Mouse (Mus musculus) E14TG2a.4 (cell line): ENCODE data around the gene Knstrn.

Source experiments
- H3K27me3 ChIP-seq: 2 replicates; pipeline ENCODE4 v1.6.1; 2014; ENCODE audit warnings: low read length, control low read depth; ENCODE audit not compliant: insufficient read depth
- H3K36me3 ChIP-seq: 2 replicates; pipeline ENCODE4 v1.6.1; 2014; ENCODE audit warnings: low read length, control low read depth; ENCODE audit not compliant: insufficient read depth
- H3K4me1 ChIP-seq: replicated peaks from 2 replicates; pipeline ENCODE4 v1.6.1; 2014; ENCODE audit warnings: low read depth, low read length, control low read depth
- H3K4me3 ChIP-seq: replicated peaks from 2 replicates; pipeline ENCODE4 v1.5.1; 2014; ENCODE audit warnings: mild to moderate bottlenecking, low read length
- H3K9me3 ChIP-seq: 2 replicates; pipeline ENCODE4 v1.6.1; 2014; ENCODE audit warnings: low read length, control low read depth
- CTCF ChIP-seq: conservative IDR thresholded peaks from 2 replicates; pipeline ENCODE4 v1.5.1; 2014; ENCODE audit warnings: low read length
- NANOG ChIP-seq: IDR thresholded peaks from 2 replicates; pipeline ENCODE4 v1.6.1; 2014; ENCODE audit warnings: borderline replicate concordance, low read length, mixed read lengths
- POU5F1 ChIP-seq: IDR thresholded peaks from 2 replicates; pipeline ENCODE4 v1.6.1; 2014; ENCODE audit warnings: low read length, borderline replicate concordance

Gene Knstrn

DNA sequence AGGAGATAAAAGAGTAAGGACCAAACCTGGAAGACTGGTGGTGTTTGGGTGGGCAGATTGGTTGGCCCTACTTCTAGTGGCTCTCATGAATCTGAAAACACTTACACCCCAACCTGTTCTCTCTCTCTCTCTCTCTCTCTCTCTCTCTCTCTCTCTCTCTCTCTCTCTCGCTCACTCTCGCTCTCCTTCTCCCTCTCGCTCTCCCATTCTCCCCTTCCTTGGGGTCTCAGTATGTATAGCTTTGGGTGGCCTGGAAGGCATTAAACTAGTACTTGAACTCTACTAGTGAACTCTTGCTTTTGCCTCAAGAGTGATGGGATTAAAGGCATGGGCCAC lies 48.5 kb downstream of the Knstrn start:
- Histone ChIP-seq H3K36me3 (peaks cover 12% of the 10 kb centered on the region), H3K4me3 (peak overlapping the region; percentile 85)
- TF ChIP-seq CTCF = no peak
- no peak for TF ChIP-seq POU5F1
- TF ChIP-seq NANOG = no peak

DNA sequence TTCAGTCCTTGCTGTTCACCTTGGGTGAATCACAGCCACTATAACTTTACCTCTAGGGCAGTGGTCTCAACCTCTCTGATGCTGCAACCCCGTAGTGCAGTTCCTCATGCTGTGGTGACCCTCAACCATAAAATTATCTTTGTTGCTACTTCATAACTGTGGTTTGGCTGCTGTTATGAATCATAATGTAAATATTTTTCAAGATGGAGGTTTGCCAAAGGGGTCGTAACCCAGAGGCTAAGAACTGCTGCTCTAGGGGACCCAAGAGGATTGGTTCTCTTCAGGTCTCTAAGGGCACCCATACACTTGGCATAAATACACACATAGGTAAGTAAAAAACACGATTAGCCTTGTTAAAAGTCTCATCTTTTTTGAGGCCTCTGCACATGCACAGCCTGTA lies 56.8 kb downstream of the Knstrn start:
- H3K9me3 ChIP-seq = no peaks in the 10 kb centered on the region
- TF ChIP-seq CTCF (no peak), POU5F1 (no peak), NANOG (no peak)
- no peaks in the 10 kb centered on the region for H3K27me3 ChIP-seq
- H3K4me1 ChIP-seq = no peaks in the 10 kb centered on the region
- H3K36me3 ChIP-seq = peaks cover 60% of the 10 kb centered on the region
- H3K4me3 ChIP-seq = no peak overlapping the region

More for the DNA sequence above, 48.5 kb downstream of the Knstrn start:
- Histone ChIP-seq H3K9me3 (no peaks in the 10 kb centered on the region), H3K27me3 (0 out of 2 replicates have a peak, but pooled peaks cover 3% of the 10 kb centered on the region), H3K4me1 (peaks cover 9% of the 10 kb centered on the region)

DNA sequence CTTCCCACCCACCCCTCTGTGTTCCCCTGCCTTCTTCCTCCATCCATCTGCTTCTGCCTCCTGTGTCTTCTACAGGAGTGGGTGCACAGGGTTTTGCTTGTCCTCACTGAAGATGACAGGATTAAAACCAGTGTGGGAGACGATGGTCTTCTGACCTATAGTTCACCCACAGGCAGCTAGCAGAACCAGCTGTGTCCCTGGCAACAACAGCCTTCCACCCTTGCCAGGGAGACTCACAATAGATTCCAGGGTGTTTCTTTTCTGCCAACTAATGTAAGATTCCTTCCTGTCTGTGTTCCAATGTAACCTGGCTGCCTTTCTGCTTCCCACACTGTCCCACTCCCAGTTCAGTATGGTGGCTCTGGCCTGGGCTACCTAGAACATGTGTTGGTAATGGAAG lies 57.2 kb downstream of the Knstrn start:
- H3K9me3 ChIP-seq = no peaks in the 10 kb centered on the region
- no peaks in the 10 kb centered on the region for H3K4me1 ChIP-seq
- peaks cover 64% of the 10 kb centered on the region for H3K36me3 ChIP-seq
- TF ChIP-seq NANOG (no peak), CTCF (no peak), POU5F1 (no peak)
- no peaks in the 10 kb centered on the region for H3K27me3 ChIP-seq
- H3K4me3 ChIP-seq = no peak overlapping the region

DNA sequence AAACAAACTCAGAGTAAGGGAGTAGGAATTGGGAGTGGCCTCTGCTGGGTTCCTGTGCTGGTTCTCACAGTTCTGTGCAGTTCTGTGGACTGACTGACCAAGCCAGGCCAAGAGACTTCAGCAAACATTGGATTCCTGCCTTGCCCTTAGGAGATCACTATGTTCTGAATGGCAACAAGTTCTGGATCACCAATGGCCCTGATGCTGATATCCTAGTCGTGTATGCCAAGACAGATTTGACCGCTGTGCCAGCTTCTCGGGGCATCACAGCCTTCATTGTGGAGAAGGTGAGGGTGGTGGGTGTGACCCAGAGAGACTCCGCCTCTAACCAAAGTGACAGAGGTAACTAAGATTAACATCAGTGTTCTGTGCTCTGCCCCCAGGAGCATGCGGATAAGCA lies 59.2 kb downstream of the Knstrn start:
- H3K4me3 ChIP-seq = no peak overlapping the region
- TF ChIP-seq CTCF (no peak), POU5F1 (no peak), NANOG (no peak)
- H3K27me3 ChIP-seq = no peaks in the 10 kb centered on the region
- peaks cover 80% of the 10 kb centered on the region for H3K36me3 ChIP-seq
- H3K4me1 ChIP-seq = 0 out of 2 replicates have a peak, but pooled peaks cover 7% of the 10 kb centered on the region
- H3K9me3 ChIP-seq = no peaks in the 10 kb centered on the region

- Histone ChIP-seq H3K36me3 (peaks cover 80% of the 10 kb centered on the region), H3K9me3 (no peaks in the 10 kb centered on the region)
Observed at GRCm38 (mm10) chr2:118873890-118874430, 60.2 kb downstream of the Knstrn start.

DNA sequence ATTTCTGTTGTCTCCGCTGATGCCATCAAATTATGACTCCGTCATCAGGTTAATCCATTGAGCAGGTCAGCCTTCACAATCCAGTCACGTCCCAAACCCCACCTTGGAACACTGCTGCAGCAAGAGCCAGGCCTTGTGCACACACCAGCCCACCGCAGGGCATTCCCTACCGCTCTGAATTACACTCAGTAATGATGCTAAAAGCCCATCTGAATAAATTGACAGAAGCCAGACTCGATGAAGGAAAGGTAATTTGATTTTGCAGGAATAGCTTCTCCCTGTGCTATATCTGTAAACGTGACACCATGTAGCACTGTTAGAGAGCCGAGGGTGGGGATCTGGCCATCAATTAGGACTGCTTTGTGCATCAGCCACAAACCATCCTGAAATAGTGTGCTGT lies 61.5 kb downstream of the Knstrn start:
- peaks cover 69% of the 10 kb centered on the region for H3K36me3 ChIP-seq
- peaks cover 8% of the 10 kb centered on the region; the same call in 1 of the 2 replicates for H3K4me1 ChIP-seq
- H3K4me3 ChIP-seq = no peak overlapping the region
- no peaks in the 10 kb centered on the region for H3K9me3 ChIP-seq
- H3K27me3 ChIP-seq = 0 out of 2 replicates have a peak, but pooled peaks cover under 1% of the 10 kb centered on the region
- no peak for TF ChIP-seq NANOG
- TF ChIP-seq POU5F1 = no peak
- TF ChIP-seq CTCF = no peak

More at GRCm38 (mm10) chr2:118873890-118874430, 60.2 kb downstream of the Knstrn start:
- Histone ChIP-seq H3K4me3 (no peak overlapping the region), H3K4me1 (0 out of 2 replicates have a peak, but pooled peaks cover 7% of the 10 kb centered on the region), H3K27me3 (no peaks in the 10 kb centered on the region)
- TF ChIP-seq NANOG (no peak), POU5F1 (no peak), CTCF (no peak)

GRCm38 (mm10) chr2:118876453-118876852 lies 62.6 kb downstream of the Knstrn start:
- no peak for TF ChIP-seq CTCF
- TF ChIP-seq NANOG = no peak

GRCm38 (mm10) chr2:118881019-118881418 lies 67.2 kb downstream of the Knstrn start:
- Histone ChIP-seq H3K36me3 (peaks cover 20% of the 10 kb centered on the region), H3K4me3 (no peak overlapping the region), H3K9me3 (no peaks in the 10 kb centered on the region), H3K27me3 (peaks cover 25% of the 10 kb centered on the region), H3K4me1 (peaks cover 40% of the 10 kb centered on the region)
- TF ChIP-seq POU5F1 = no peak
- TF ChIP-seq NANOG = no peak
- no peak for TF ChIP-seq CTCF

More at GRCm38 (mm10) chr2:118876453-118876852, 62.6 kb downstream of the Knstrn start:
- Histone ChIP-seq H3K9me3 (no peaks in the 10 kb centered on the region), H3K36me3 (peaks cover 62% of the 10 kb centered on the region), H3K4me3 (no peak overlapping the region), H3K4me1 (peaks cover 19% of the 10 kb centered on the region), H3K27me3 (0 out of 2 replicates have a peak, but pooled peaks cover 4% of the 10 kb centered on the region)

DNA sequence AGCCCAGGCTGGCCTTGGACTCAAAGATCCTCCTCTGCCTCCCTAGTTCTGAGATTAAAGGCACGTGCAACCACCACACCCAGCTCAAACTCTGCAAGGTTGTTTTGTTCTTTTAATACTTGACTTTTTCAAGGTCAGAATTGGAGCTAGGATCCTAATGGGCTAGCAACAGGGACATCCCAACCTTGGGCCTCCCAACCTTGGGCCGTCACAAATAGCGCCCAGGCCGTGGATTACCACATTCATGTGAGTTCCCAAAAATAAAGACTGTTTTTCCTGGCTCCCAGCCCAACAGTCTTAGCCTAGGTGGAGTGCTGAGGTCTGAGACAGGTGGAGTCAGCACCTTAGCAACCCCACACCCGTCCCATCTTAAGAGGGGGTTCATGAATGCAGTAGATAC lies 68.2 kb downstream of the Knstrn start:
- Histone ChIP-seq H3K36me3 (peaks cover 11% of the 10 kb centered on the region; the same call in 1 of the 2 replicates), H3K9me3 (no peaks in the 10 kb centered on the region), H3K27me3 (peaks cover 30% of the 10 kb centered on the region), H3K4me1 (peaks cover 40% of the 10 kb centered on the region), H3K4me3 (no peak overlapping the region)
- TF ChIP-seq NANOG (no peak), POU5F1 (no peak), CTCF (no peak)
